Mouse (Mus musculus): Measurements from ENCODE around the gene Setd7. TPM values are rescaled to one million over a fixed set of nuclear protein-coding genes. Genes with fewer than 3 reads are reported as not detected.

Gene Setd7
- polyA plus RNA-seq, 2 experiments from 2014 or later, result 9.6 to 10.3 TPM

DNA sequence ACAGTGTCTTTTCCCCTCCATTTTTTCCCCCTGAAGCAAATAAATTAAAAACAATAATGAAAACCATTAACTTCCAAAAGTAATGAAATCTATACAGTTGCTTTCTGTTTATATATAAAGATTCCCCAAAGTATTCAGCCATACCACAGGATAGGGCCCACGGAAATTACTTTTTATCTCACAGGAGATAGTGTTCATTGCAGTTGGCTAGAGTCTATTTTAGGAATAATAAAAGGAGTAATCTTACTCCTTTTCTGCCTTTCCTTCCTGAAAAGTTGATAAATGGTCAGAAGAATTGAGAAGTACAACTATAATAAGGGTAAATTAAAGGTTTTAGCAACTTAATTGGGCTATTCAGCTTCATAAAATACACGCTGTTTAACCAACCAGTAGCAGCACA, 92.1 kb downstream of the Setd7 start:
- ATAC-seq, result no peak

Other genes with a start within 250 kb of the Setd7 start
- 10 to 100 TPM; 55.9 to 66.9 TPM for gene Elf2, start 220.2 kb downstream of the Setd7 start, polyA plus RNA-seq (2017; shearing (Covaris generic))
- gene Mgarp, start 164.1 kb downstream of the Setd7 start, polyA plus RNA-seq (2017; shearing (Covaris generic)), result 1 to 10 TPM; 1.7 to 2.4 TPM
- 100 to 1,000 TPM; 177 to 260 TPM for gene Ndufc1, start 151.9 kb downstream of the Setd7 start, polyA plus RNA-seq (2017; shearing (Covaris generic))
- 10 to 100 TPM; 18.4 to 30.4 TPM for gene Naa15, start 145.7 kb downstream of the Setd7 start, polyA plus RNA-seq (2017; shearing (Covaris generic))
- gene Rab33b, start 77.0 kb downstream of the Setd7 start, polyA plus RNA-seq (2017; shearing (Covaris generic)), result 10 to 100 TPM; 20.8 to 21.9 TPM
- gene Mgst2, start 99.5 kb upstream of the Setd7 start, polyA plus RNA-seq (2017; shearing (Covaris generic)), result 100 to 1,000 TPM; 175 to 223 TPM